Mouse (Mus musculus): Measurements from ENCODE around the gene Ubap2. TPM values are rescaled to one million over a fixed set of nuclear protein-coding genes. Genes with fewer than 3 reads are reported as not detected.

The Ubap2 gene
- total and polyA plus RNA-seq, 3 experiments, result 22.7 to 170 (median 127) TPM

GRCm38 (mm10) chr4:41268133-41268532, 6.8 kb downstream of the Ubap2 start:
- H3K79me2 ChIP-seq (ENCODE audit: control insufficient read depth, insufficient read depth, low read length, poor library complexity), result peaks cover 67% of the 10 kb centered on the region
- H3K4me3 ChIP-seq (ENCODE audit: control insufficient read depth in 1 of 2, insufficient read depth in 1 of 2, low read depth in 2 of 2, low read length in 2 of 2), result no peak overlapping the region
- no peak overlapping the region for H3K9ac ChIP-seq (ENCODE audit: control insufficient read depth, low read depth, low read length, poor library complexity, severe bottlenecking)
- no peaks in the 10 kb centered on the region for H3K9me3 ChIP-seq (replicated peaks; ENCODE audit: insufficient read depth, low read length)
- peaks cover 21% of the 10 kb centered on the region in 2 experiments for H3K36me3 ChIP-seq (ENCODE audit: control insufficient read depth in 1 of 2, insufficient read depth in 2 of 2, low read length in 2 of 2)
- DNase-seq (ENCODE audit: low read depth, low spot score), result no peak
- no peaks in the 10 kb centered on the region for H3K27me3 ChIP-seq (ENCODE audit: control insufficient read depth in 1 of 2, insufficient read depth in 2 of 2, low read length in 2 of 2)
- H3K4me1 ChIP-seq (ENCODE audit: control insufficient read depth in 1 of 2, insufficient read depth in 2 of 2, low read length in 2 of 2), result peaks cover 6 to 15% of the 10 kb centered on the region in 2 experiments; a peak in 3 of 4 replicates
- no peak for TF ChIP-seq MXI1 (IDR thresholded peaks at IDR 0.05; ENCODE audit: low read depth, low read length)
- TF ChIP-seq UBTF (IDR thresholded peaks at IDR 0.05; ENCODE audit: borderline replicate concordance, insufficient read depth, low read depth, low read length), result no peak
- TF ChIP-seq EP300 (IDR thresholded peaks at IDR 0.05; ENCODE audit: low read depth in 1 of 2, low read length in 2 of 2), result no peak
- H3K27ac ChIP-seq (ENCODE audit: control insufficient read depth, low read depth, low read length), result no peak overlapping the region

GRCm38 (mm10) chr4:41266350-41266749, 8.6 kb downstream of the Ubap2 start:
- Histone ChIP-seq H3K36me3 (ENCODE audit: control insufficient read depth in 1 of 2, insufficient read depth in 2 of 2, low read length in 2 of 2) (peaks cover 5 to 22% of the 10 kb centered on the region in 2 experiments), H3K9me3 (replicated peaks; ENCODE audit: insufficient read depth, low read length) (no peaks in the 10 kb centered on the region)
- TF ChIP-seq POLR2AphosphoS2 (IDR thresholded peaks at IDR 0.05; ENCODE audit: low read length), result no peak
- TF ChIP-seq BHLHE40 (IDR thresholded peaks at IDR 0.05; ENCODE audit: borderline replicate concordance, low read depth, low read length), result no peak
- TF ChIP-seq NELFE (IDR thresholded peaks at IDR 0.05; ENCODE audit: low read depth, low read length), result no peak
- TF ChIP-seq POLR2A (IDR thresholded peaks at IDR 0.05; ENCODE audit: control insufficient read depth in 1 of 2, insufficient read depth in 1 of 2, low read depth in 1 of 2, low read length in 2 of 2, poor library complexity in 1 of 2), result no peak
- TF ChIP-seq SMC3 (IDR thresholded peaks at IDR 0.05; ENCODE audit: low read depth, low read length), result no peak
- no peak for TF ChIP-seq ETS1 (IDR thresholded peaks at IDR 0.05; ENCODE audit: low read depth, low read length)
- TF ChIP-seq MAFK (IDR thresholded peaks at IDR 0.05; ENCODE audit: borderline replicate concordance, low read depth, low read length), result no peak
- no peak for TF ChIP-seq RCOR1 (IDR thresholded peaks at IDR 0.05; ENCODE audit: low read depth, low read length)
- TF ChIP-seq ELF1 (IDR thresholded peaks at IDR 0.05; ENCODE audit: low read depth, low read length), result no peak
- no peak for TF ChIP-seq ZC3H11A (IDR thresholded peaks at IDR 0.05; ENCODE audit: low read depth, low read length)
- no peak for TF ChIP-seq CHD2 (IDR thresholded peaks at IDR 0.05; ENCODE audit: low read length)
- no peak for TF ChIP-seq TBP (IDR thresholded peaks at IDR 0.05; ENCODE audit: low read depth, low read length)
- no peak for TF ChIP-seq MAX (IDR thresholded peaks at IDR 0.05; ENCODE audit: low read length)
- no peak for TF ChIP-seq MAZ (IDR thresholded peaks at IDR 0.05; ENCODE audit: low read depth, low read length)
- no peak for TF ChIP-seq MEF2A (IDR thresholded peaks at IDR 0.05; ENCODE audit: extremely low read depth, insufficient replicate concordance, low read depth, low read length, poor library complexity, severe bottlenecking)
- no peak for TF ChIP-seq UBTF (IDR thresholded peaks at IDR 0.05; ENCODE audit: borderline replicate concordance, insufficient read depth, low read depth, low read length)
- no peak for TF ChIP-seq KAT2A (conservative IDR thresholded peaks at IDR 0.05; ENCODE audit: low read depth, low read length)
- TF ChIP-seq CTCF (IDR thresholded peaks at IDR 0.05 in 2 of 3, conservative IDR thresholded peaks at IDR 0.05 in 1 of 3; ENCODE audit: control insufficient read depth in 1 of 3, insufficient read depth in 1 of 3, low read depth in 2 of 3, low read length in 3 of 3, poor library complexity in 1 of 3, severe bottlenecking in 1 of 3), result no peak
- no peak for TF ChIP-seq ZNF384 (IDR thresholded peaks at IDR 0.05; ENCODE audit: low read depth, low read length)

More at GRCm38 (mm10) chr4:41266350-41266749, 8.6 kb downstream of the Ubap2 start:
- Histone ChIP-seq H3K9ac (ENCODE audit: control insufficient read depth, low read depth, low read length, poor library complexity, severe bottlenecking) (no peak overlapping the region), H3K4me1 (ENCODE audit: control insufficient read depth in 1 of 2, insufficient read depth in 2 of 2, low read length in 2 of 2) (peaks cover 0 to 7% of the 10 kb centered on the region in 2 experiments; a peak in 1 of 4 replicates), H3K27me3 (ENCODE audit: control insufficient read depth in 1 of 2, insufficient read depth in 2 of 2, low read length in 2 of 2) (no peaks in the 10 kb centered on the region), H3K79me2 (ENCODE audit: control insufficient read depth, insufficient read depth, low read length, poor library complexity) (peaks cover 61% of the 10 kb centered on the region), H3K4me3 (ENCODE audit: control insufficient read depth in 1 of 2, insufficient read depth in 1 of 2, low read depth in 2 of 2, low read length in 2 of 2) (no peak overlapping the region), H3K27ac (ENCODE audit: control insufficient read depth, low read depth, low read length) (no peak overlapping the region)
- DNase-seq (ENCODE audit: low read depth, low spot score), result no peak

Measured in MEL (cell line).